Mouse (Mus musculus): ENCODE measurements around the gene Ptcra.

- TF ChIP-seq CTCF (conservative IDR thresholded peaks at IDR 0.05; ENCODE audit: low read length) (no peak), NANOG (IDR thresholded peaks at IDR 0.05; ENCODE audit: borderline replicate concordance, low read length) (no peak)
Measured at GRCm38 (mm10) chr17:46772038-46772403, 8.5 kb upstream of the Ptcra start.
